ENCODE assay signal across 8 mouse cellular contexts in genomic region chr8:84892993-84893708, GRCm38 (mm10). TPM values are rescaled to one million over a fixed set of nuclear protein-coding genes. Genes with fewer than 3 reads are reported as not detected.
A peak's percentile ranks its signal among the peaks of the same experiment; 100 is the strongest.
DNase-seq lines count a peak whose midpoint lies in the region; ATAC-seq and TF ChIP-seq lines count a peak whose summit lies in the region.

No protein-coding gene starts in this region.

- peak; percentile 36 for ATAC-seq in neural tube, embryonic 11.5 days (ENCODE audit: insufficient read depth, low FRiP score, low TSS enrichment)
- ATAC-seq in forebrain, postnatal 0 days, result no peak; the same call in 1 of the 2 replicates
- peak; percentile 23; the same call in 1 of the 2 replicates for ATAC-seq in limb, embryonic 12.5 days (ENCODE audit: insufficient number of reproducible peaks, insufficient read depth, low FRiP score, low TSS enrichment, low read depth)
- peak; percentile 12 for ATAC-seq in stomach, embryonic 15.5 days (ENCODE audit: insufficient read depth, low FRiP score, low read depth)

- H3K4me3 ChIP-seq in neural tube, embryonic 11.5 days (ENCODE audit: low read depth, low read length), result peak overlapping the region; percentile 63
- peak overlapping the region; percentile 62 for H3K4me3 ChIP-seq in forebrain, postnatal 0 days (ENCODE audit: low read depth, low read length)
- peak overlapping the region; percentile 71 for H3K4me3 ChIP-seq in limb, embryonic 12.5 days (replicated peaks)
- H3K4me3 ChIP-seq in stomach, embryonic 15.5 days (replicated peaks), result peak overlapping the region; percentile 81

- TF ChIP-seq CTCF in forebrain, postnatal 0 days (IDR thresholded peaks at IDR 0.05; ENCODE audit: low read depth), result no peak

- H3K36me3 ChIP-seq in neural tube, embryonic 11.5 days (ENCODE audit: control insufficient read depth, insufficient read depth, low read length), result no peaks in the 10 kb centered on the region; the same call in 1 of the 2 replicates
- peaks cover 26% of the 10 kb centered on the region for H3K36me3 ChIP-seq in forebrain, postnatal 0 days (ENCODE audit: insufficient read depth)
- peaks cover 33% of the 10 kb centered on the region for H3K36me3 ChIP-seq in limb, embryonic 12.5 days
- H3K36me3 ChIP-seq in stomach, embryonic 15.5 days, result peaks cover 6% of the 10 kb centered on the region

- no peak for DNase-seq in neural tube, embryonic 11.5 days (ENCODE audit: low spot score)
- no peak for DNase-seq in neural tube, embryonic 10.5 days (ENCODE audit: extremely low spot score, low spot score)
- DNase-seq in forebrain, postnatal 0 days, result no peak
- no peak for DNase-seq in spleen, postnatal 4 days (ENCODE audit: low spot score in 2 of 2)
- DNase-seq in thymus, postnatal 0 days (ENCODE audit: low spot score), result no peak
- DNase-seq in adrenal gland, postnatal 10 days, result no peak

- no peak overlapping the region for H3K27ac ChIP-seq in neural tube, embryonic 11.5 days (ENCODE audit: low read depth, low read length)
- H3K27ac ChIP-seq in forebrain, postnatal 0 days (ENCODE audit: low read depth, low read length), result no peak overlapping the region
- peak overlapping the region; percentile 50; the same call in 1 of the 2 replicates for H3K27ac ChIP-seq in limb, embryonic 12.5 days
- no peak overlapping the region for H3K27ac ChIP-seq in stomach, embryonic 15.5 days

- H3K9me3 ChIP-seq in neural tube, embryonic 11.5 days (ENCODE audit: control insufficient read depth, low read length), result no peaks in the 10 kb centered on the region
- no peaks in the 10 kb centered on the region for H3K9me3 ChIP-seq in forebrain, postnatal 0 days (ENCODE audit: low read length)
- H3K9me3 ChIP-seq in limb, embryonic 12.5 days, result no peaks in the 10 kb centered on the region
- no peaks in the 10 kb centered on the region for H3K9me3 ChIP-seq in stomach, embryonic 15.5 days

- WGBS in neural tube, embryonic 11.5 days, result 14% methylated on average over 31 of the region's 31 CpGs
- 12% methylated on average over 31 of the region's 31 CpGs for WGBS in forebrain, postnatal 0 days
- WGBS in limb, embryonic 12.5 days, result 11% methylated on average over 31 of the region's 31 CpGs
- 10% methylated on average over 31 of the region's 31 CpGs for WGBS in stomach, embryonic 15.5 days

- no peaks in the 10 kb centered on the region for H3K27me3 ChIP-seq in neural tube, embryonic 11.5 days (ENCODE audit: control insufficient read depth, insufficient read depth, low read length)
- no peaks in the 10 kb centered on the region for H3K27me3 ChIP-seq in forebrain, postnatal 0 days (ENCODE audit: insufficient read depth, low read length)
- H3K27me3 ChIP-seq in limb, embryonic 12.5 days, result no peaks in the 10 kb centered on the region
- no peaks in the 10 kb centered on the region for H3K27me3 ChIP-seq in stomach, embryonic 15.5 days (replicated peaks)

- peak overlapping the region; percentile 57 for H3K9ac ChIP-seq in neural tube, embryonic 11.5 days (ENCODE audit: low read length)
- H3K9ac ChIP-seq in forebrain, postnatal 0 days, result peak overlapping the region; percentile 59
- H3K9ac ChIP-seq in limb, embryonic 12.5 days (replicated peaks), result peak overlapping the region; percentile 77
- peak overlapping the region; percentile 68 for H3K9ac ChIP-seq in stomach, embryonic 15.5 days

- peaks cover 5% of the 10 kb centered on the region; the same call in 1 of the 2 replicates for H3K4me1 ChIP-seq in neural tube, embryonic 11.5 days (ENCODE audit: control insufficient read depth, insufficient read depth, low read length)
- peaks cover 5% of the 10 kb centered on the region; the same call in 1 of the 2 replicates for H3K4me1 ChIP-seq in forebrain, postnatal 0 days (ENCODE audit: insufficient read depth)
- peaks cover 16% of the 10 kb centered on the region for H3K4me1 ChIP-seq in limb, embryonic 12.5 days (replicated peaks)
- peaks cover 6% of the 10 kb centered on the region for H3K4me1 ChIP-seq in stomach, embryonic 15.5 days

- H3K4me2 ChIP-seq in neural tube, embryonic 11.5 days (ENCODE audit: low read depth), result peak overlapping the region; percentile 70
- H3K4me2 ChIP-seq in forebrain, postnatal 0 days (ENCODE audit: low read depth), result peak overlapping the region; percentile 88
- peak overlapping the region; percentile 86 for H3K4me2 ChIP-seq in limb, embryonic 12.5 days
- H3K4me2 ChIP-seq in stomach, embryonic 15.5 days, result peak overlapping the region; percentile 93

RNA-seq across cellular contexts. Expression of gene Gcdh, which starts 0.6 kb away (rescaled TPM):
- 31.5 and 33.7 TPM in 2 replicates for polyA plus RNA-seq in neural tube, embryonic 11.5 days (2014; fragmentation: Nextera tagmentation; extraction: Ambion mirVana)
- total RNA-seq in forebrain, postnatal 0 days (2014; rRNA removed), result 28.9 and 31.5 TPM in 2 replicates
- 21.3 and 27.5 TPM in 2 replicates for polyA plus RNA-seq in forebrain, postnatal 0 days (2015; fragmentation: Nextera tagmentation; extraction: Ambion mirVana)
- polyA plus RNA-seq in limb, embryonic 12.5 days (2016; fragmentation: Nextera tagmentation; extraction: Ambion mirVana), result 42.8 and 44.9 TPM in 2 replicates
- 42.6 and 45.9 TPM in 2 replicates for polyA plus RNA-seq in stomach, embryonic 15.5 days (2015; fragmentation: Nextera tagmentation; extraction: Ambion mirVana)
- polyA plus RNA-seq in thymus, postnatal 0 days (2015; fragmentation: Nextera tagmentation; extraction: Ambion mirVana), result 27.1 and 29.1 TPM in 2 replicates
- 10 to 100 TPM; 77.9 to 96.9 TPM for total RNA-seq in adrenal gland, postnatal 10 days (2021)

RNA-seq across cellular contexts. Expression of gene Klf1, which starts 8.6 kb away (rescaled TPM):
- polyA plus RNA-seq in neural tube, embryonic 11.5 days (2014; fragmentation: Nextera tagmentation; extraction: Ambion mirVana), result 11.8 and 12.9 TPM in 2 replicates
- total RNA-seq in forebrain, postnatal 0 days (2014; rRNA removed), result 0.46 TPM in 1 of 2 replicates, not detected in the other
- 0.50 and 0.77 TPM in 2 replicates for polyA plus RNA-seq in forebrain, postnatal 0 days (2015; fragmentation: Nextera tagmentation; extraction: Ambion mirVana)
- polyA plus RNA-seq in limb, embryonic 12.5 days (2016; fragmentation: Nextera tagmentation; extraction: Ambion mirVana), result 4.3 and 5.1 TPM in 2 replicates
- 14.8 and 39.3 TPM in 2 replicates for polyA plus RNA-seq in stomach, embryonic 15.5 days (2015; fragmentation: Nextera tagmentation; extraction: Ambion mirVana)
- 0.37 and 0.43 TPM in 2 replicates for polyA plus RNA-seq in thymus, postnatal 0 days (2015; fragmentation: Nextera tagmentation; extraction: Ambion mirVana)
- 1 to 10 TPM; 2.6 to 4.3 TPM for total RNA-seq in adrenal gland, postnatal 10 days (2021)

RNA-seq across cellular contexts. Expression of gene Dnase2a, which starts 15.2 kb away (rescaled TPM):
- polyA plus RNA-seq in neural tube, embryonic 11.5 days (2014; fragmentation: Nextera tagmentation; extraction: Ambion mirVana), result 4.0 and 4.9 TPM in 2 replicates
- total RNA-seq in forebrain, postnatal 0 days (2014; rRNA removed), result 3.6 and 3.7 TPM in 2 replicates
- polyA plus RNA-seq in forebrain, postnatal 0 days (2015; fragmentation: Nextera tagmentation; extraction: Ambion mirVana), result 6.3 and 7.1 TPM in 2 replicates
- 12.8 and 14.0 TPM in 2 replicates for polyA plus RNA-seq in limb, embryonic 12.5 days (2016; fragmentation: Nextera tagmentation; extraction: Ambion mirVana)
- polyA plus RNA-seq in stomach, embryonic 15.5 days (2015; fragmentation: Nextera tagmentation; extraction: Ambion mirVana), result 12.3 and 14.2 TPM in 2 replicates
- polyA plus RNA-seq in thymus, postnatal 0 days (2015; fragmentation: Nextera tagmentation; extraction: Ambion mirVana), result 12.8 and 12.9 TPM in 2 replicates
- total RNA-seq in adrenal gland, postnatal 10 days (2021), result 10 to 100 TPM; 11.8 to 12.8 TPM

RNA-seq across cellular contexts. Expression of gene Syce2, which starts 21.2 kb away (rescaled TPM):
- polyA plus RNA-seq in neural tube, embryonic 11.5 days (2014; fragmentation: Nextera tagmentation; extraction: Ambion mirVana), result 50.5 and 56.9 TPM in 2 replicates
- total RNA-seq in forebrain, postnatal 0 days (2014; rRNA removed), result 27.5 and 32.2 TPM in 2 replicates
- polyA plus RNA-seq in forebrain, postnatal 0 days (2015; fragmentation: Nextera tagmentation; extraction: Ambion mirVana), result 77.9 and 78.2 TPM in 2 replicates
- 86.5 and 88.8 TPM in 2 replicates for polyA plus RNA-seq in limb, embryonic 12.5 days (2016; fragmentation: Nextera tagmentation; extraction: Ambion mirVana)
- 56.1 and 63.7 TPM in 2 replicates for polyA plus RNA-seq in stomach, embryonic 15.5 days (2015; fragmentation: Nextera tagmentation; extraction: Ambion mirVana)
- polyA plus RNA-seq in thymus, postnatal 0 days (2015; fragmentation: Nextera tagmentation; extraction: Ambion mirVana), result 104 and 110 TPM in 2 replicates
- 10 to 100 TPM; 16.1 to 21.1 TPM for total RNA-seq in adrenal gland, postnatal 10 days (2021)

RNA-seq across cellular contexts. Expression of gene Farsa, which starts 36.4 kb away (rescaled TPM):
- 95.7 and 104 TPM in 2 replicates for polyA plus RNA-seq in neural tube, embryonic 11.5 days (2014; fragmentation: Nextera tagmentation; extraction: Ambion mirVana)
- 77.1 and 91.2 TPM in 2 replicates for total RNA-seq in forebrain, postnatal 0 days (2014; rRNA removed)
- 100 and 103 TPM in 2 replicates for polyA plus RNA-seq in forebrain, postnatal 0 days (2015; fragmentation: Nextera tagmentation; extraction: Ambion mirVana)
- polyA plus RNA-seq in limb, embryonic 12.5 days (2016; fragmentation: Nextera tagmentation; extraction: Ambion mirVana), result 109 and 114 TPM in 2 replicates
- 89.5 and 90.1 TPM in 2 replicates for polyA plus RNA-seq in stomach, embryonic 15.5 days (2015; fragmentation: Nextera tagmentation; extraction: Ambion mirVana)
- polyA plus RNA-seq in thymus, postnatal 0 days (2015; fragmentation: Nextera tagmentation; extraction: Ambion mirVana), result 92.4 and 93.1 TPM in 2 replicates
- 10 to 100 TPM; 52.0 to 52.4 TPM for total RNA-seq in adrenal gland, postnatal 10 days (2021)
